Mouse (Mus musculus) heart, adult 2 months (tissue): ENCODE measurements at regions not wholly inside any gene's neighbourhood (a gene's known extent, or its start where the extent isn't known, plus 50 kb on each side); places are given as distances from the start of the nearest gene placed in this dataset.

ENCODE experiments used
- DNase-seq, 2 experiments: peaks; one replicate each; pipeline ENCODE4 v3.0.0; 2021
- H3K27ac ChIP-seq: fragments of 200-600 bp; 2 replicates; pipeline ENCODE4 v1.8.1; 2022
- H3K27me3 ChIP-seq: fragments of 200-500 bp; 2 replicates; pipeline ENCODE4 v1.6.1; 2012; ENCODE audit warnings: mild to moderate bottlenecking, low read length, inconsistent platforms, mixed read lengths; ENCODE audit not compliant: control insufficient read depth, insufficient read depth
- H3K36me3 ChIP-seq: fragments of 200-500 bp; 2 replicates; pipeline ENCODE4 v1.6.1; 2012; ENCODE audit warnings: low read length, inconsistent platforms; ENCODE audit not compliant: control insufficient read depth, insufficient read depth
- H3K4me1 ChIP-seq: fragments of 200-500 bp; 2 replicates; pipeline ENCODE4 v1.6.1; 2011; ENCODE audit warnings: low read length; ENCODE audit not compliant: control insufficient read depth, insufficient read depth
- H3K4me3 ChIP-seq: fragments of 200-600 bp; 2 replicates; pipeline ENCODE4 v1.8.1; 2022
- H3K79me2 ChIP-seq: fragments of 200-500 bp; replicated peaks from 2 replicates; pipeline ENCODE4 v1.6.1; 2012; ENCODE audit warnings: mild to moderate bottlenecking, inconsistent platforms, low read length, moderate library complexity, mixed read lengths; ENCODE audit not compliant: control insufficient read depth, insufficient read depth
- H3K9ac ChIP-seq: fragments of 200-500 bp; 2 replicates; pipeline ENCODE4 v1.6.1; 2012; ENCODE audit warnings: low read depth, mild to moderate bottlenecking, control low read depth, inconsistent platforms, low read length, mixed read lengths
- CTCF ChIP-seq: fragments of 200-600 bp; IDR thresholded peaks from 2 replicates; pipeline ENCODE4 v1.8.1; 2022; ENCODE audit warnings: antibody characterized with exemption, mild to moderate bottlenecking, moderate library complexity
- EP300 ChIP-seq: fragments of 200-500 bp; IDR thresholded peaks from 2 replicates; pipeline ENCODE4 v1.6.1; 2011; ENCODE audit warnings: low read depth, low read length, control low read depth; ENCODE audit not compliant: insufficient read depth
- POLR2A ChIP-seq: fragments of 200-500 bp; IDR thresholded peaks from 2 replicates; pipeline ENCODE4 v1.6.1; 2011; ENCODE audit warnings: mild to moderate bottlenecking, low read depth, low read length, control low read depth; ENCODE audit not compliant: insufficient read depth
- WGBS: fragments of 180-500 bp; shearing (Covaris S2); methylation state at CpG from one replicate; pipeline ENCODE4 v1.1.7; 2018; 5-methylcytosine and 5-hydroxymethylcytosine counted together
- intact Hi-C: fragments of 180-260 bp; cut with DNase I; formaldehyde crosslinking; loops from one replicate; pipeline ENCODE4 v1.15.1; 2025

DNA sequence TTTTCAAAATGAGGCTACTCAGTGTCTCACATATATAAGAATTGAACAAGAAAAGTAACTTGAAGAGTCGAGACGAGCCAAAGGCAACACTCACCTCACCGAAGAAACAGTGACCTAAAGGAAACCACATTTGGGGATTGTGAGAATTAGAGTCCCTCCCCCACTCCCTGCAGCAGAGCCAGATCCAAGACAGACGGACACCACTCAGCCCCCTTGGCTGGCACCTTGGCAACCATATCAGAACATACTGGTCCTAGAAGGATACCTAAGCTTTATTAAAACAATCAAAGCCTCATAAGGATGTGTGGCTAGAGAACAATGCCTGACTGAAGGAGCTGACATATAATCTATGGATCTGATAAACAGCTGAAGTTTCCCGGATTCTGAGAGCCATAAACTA lies 112.5 kb downstream of the Atp6v1g3 start:
- intact Hi-C loops = no loop called here
- Histone ChIP-seq H3K4me1 (no peaks in the 10 kb centered on the region), H3K9ac (no peak overlapping the region), H3K27ac (no peak overlapping the region), H3K79me2 (no peaks in the 10 kb centered on the region), H3K4me3 (no peak overlapping the region), H3K27me3 (no peaks in the 10 kb centered on the region), H3K36me3 (no peaks in the 10 kb centered on the region)
- no peak for DNase-seq
- WGBS = 48% methylated on average over 5 of the region's 5 CpGs
- no peak for TF ChIP-seq POLR2A
- no peak for TF ChIP-seq EP300
- TF ChIP-seq CTCF = no peak

DNA sequence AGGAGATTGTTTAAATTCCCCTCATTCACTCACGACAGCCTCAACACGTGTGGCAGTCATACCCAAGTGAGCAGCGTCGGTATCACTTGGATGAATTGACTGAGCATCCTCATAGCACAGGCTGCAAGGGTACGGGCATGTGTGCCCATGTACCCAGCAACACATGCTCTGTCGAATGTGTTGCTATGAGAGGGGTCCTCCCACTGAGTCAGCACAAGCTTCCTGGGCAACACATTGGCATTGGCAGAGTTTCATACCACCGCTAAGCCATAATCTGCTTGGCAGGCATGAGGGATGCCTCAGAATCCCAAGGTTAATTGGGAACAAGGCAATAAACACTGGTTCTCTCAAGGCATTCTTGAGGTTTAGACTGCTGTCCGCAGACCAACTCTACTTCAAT lies 115.1 kb downstream of the Atp6v1g3 start:
- Histone ChIP-seq H3K27me3 (no peaks in the 10 kb centered on the region), H3K36me3 (no peaks in the 10 kb centered on the region), H3K4me1 (no peaks in the 10 kb centered on the region), H3K9ac (no peak overlapping the region), H3K79me2 (no peaks in the 10 kb centered on the region), H3K4me3 (no peak overlapping the region), H3K27ac (no peak overlapping the region)
- WGBS = 86% methylated on average over 8 of the region's 8 CpGs
- no peak for DNase-seq
- TF ChIP-seq POLR2A = no peak
- no peak for TF ChIP-seq CTCF
- no peak for TF ChIP-seq EP300
- intact Hi-C loops = no loop called here

DNA sequence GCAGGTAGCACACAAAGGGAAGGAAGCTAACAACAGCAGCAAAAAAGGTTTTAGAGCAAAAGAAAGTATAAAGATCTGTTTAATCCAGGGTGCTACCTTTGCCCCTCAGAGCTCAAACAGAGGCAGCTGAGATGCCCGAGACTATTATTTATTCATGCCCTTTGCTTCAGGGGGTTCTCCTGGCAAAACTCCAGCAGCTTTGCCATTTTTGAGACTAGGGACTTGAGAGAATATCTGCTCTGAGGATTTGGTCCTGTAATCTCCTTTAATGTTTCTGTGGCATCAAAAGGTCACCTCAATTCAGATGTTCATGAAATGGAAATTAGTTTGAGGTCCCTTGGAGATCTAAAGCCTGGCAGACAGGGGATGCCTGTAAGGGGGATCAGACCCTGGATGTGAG lies 116.1 kb downstream of the Atp6v1g3 start:
- Histone ChIP-seq H3K79me2 (no peaks in the 10 kb centered on the region), H3K27me3 (no peaks in the 10 kb centered on the region), H3K4me3 (no peak overlapping the region), H3K4me1 (no peaks in the 10 kb centered on the region), H3K27ac (no peak overlapping the region), H3K36me3 (no peaks in the 10 kb centered on the region), H3K9ac (no peak overlapping the region)
- 88% methylated on average over 1 of the region's 1 CpGs for WGBS
- no peak for DNase-seq
- intact Hi-C loops = no loop called here
- TF ChIP-seq POLR2A (no peak), CTCF (no peak), EP300 (no peak)

DNA sequence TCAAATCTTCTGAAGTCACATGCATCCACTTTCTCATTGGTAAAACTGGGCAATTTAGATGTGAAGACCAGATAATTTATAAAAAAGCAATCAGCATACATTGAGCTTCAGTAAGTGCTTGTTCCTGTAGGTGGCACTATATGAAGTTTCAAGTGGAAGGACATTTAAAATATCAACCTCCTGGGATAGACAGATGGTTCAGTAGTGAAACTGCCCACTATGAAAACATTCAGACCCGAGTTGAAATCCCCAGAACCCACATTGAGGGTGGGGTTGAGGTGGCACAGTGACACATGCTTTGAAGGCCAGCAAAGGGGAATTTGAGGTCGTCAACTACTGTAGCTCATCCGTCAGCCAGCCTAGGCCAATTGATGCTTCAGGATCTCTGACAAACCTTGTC lies 145.1 kb downstream of the Atp6v1g3 start:
- H3K4me1 ChIP-seq = no peaks in the 10 kb centered on the region
- H3K36me3 ChIP-seq = no peaks in the 10 kb centered on the region
- H3K4me3 ChIP-seq = no peak overlapping the region
- H3K9ac ChIP-seq = no peak overlapping the region
- no peak for TF ChIP-seq POLR2A
- TF ChIP-seq EP300 = no peak
- TF ChIP-seq CTCF = peak; percentile 51
- H3K79me2 ChIP-seq = no peaks in the 10 kb centered on the region
- 65% methylated on average over 3 of the region's 3 CpGs for WGBS
- H3K27ac ChIP-seq = no peak overlapping the region
- no peak for DNase-seq
- no peaks in the 10 kb centered on the region for H3K27me3 ChIP-seq
- intact Hi-C loops = loop anchor here (2.0 kb wide), 1 partner anchor 220 kb away; no protein-coding TSS in a partner anchor

DNA sequence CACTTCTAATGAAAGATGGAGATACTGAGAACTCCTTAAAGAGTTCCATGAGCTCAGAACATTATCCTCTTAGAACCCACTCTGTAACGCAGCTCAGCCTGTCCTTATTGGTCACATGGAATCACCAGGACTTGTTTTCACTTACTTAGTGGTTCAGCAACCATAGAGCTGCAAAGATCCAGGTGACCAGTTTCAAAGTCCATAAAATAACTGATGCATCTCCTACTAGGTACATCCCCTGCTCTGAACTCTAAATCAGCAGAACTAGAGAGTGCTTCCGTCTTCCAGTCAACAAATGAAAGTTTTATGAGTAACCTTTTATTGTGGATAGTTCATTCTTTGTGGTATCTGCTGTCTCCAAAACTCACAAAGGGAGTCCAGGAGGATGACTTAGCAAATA lies 153.9 kb downstream of the Atp6v1g3 start:
- DNase-seq = no peak
- WGBS = 91% methylated on average over 2 of the region's 2 CpGs
- Histone ChIP-seq H3K4me3 (no peak overlapping the region), H3K79me2 (no peaks in the 10 kb centered on the region), H3K27ac (no peak overlapping the region), H3K4me1 (no peaks in the 10 kb centered on the region), H3K27me3 (no peaks in the 10 kb centered on the region), H3K9ac (no peak overlapping the region), H3K36me3 (no peaks in the 10 kb centered on the region)
- intact Hi-C loops = no loop called here
- no peak for TF ChIP-seq CTCF
- TF ChIP-seq POLR2A = no peak
- TF ChIP-seq EP300 = no peak
